Mouse (Mus musculus): Measurements from ENCODE around the gene Fgf8. TPM values are rescaled to one million over a fixed set of nuclear protein-coding genes. Genes with fewer than 3 reads are reported as not detected.

Gene Fgf8
- polyA plus RNA-seq, 1 experiment from 2014 or later = 0.47 TPM

DNA sequence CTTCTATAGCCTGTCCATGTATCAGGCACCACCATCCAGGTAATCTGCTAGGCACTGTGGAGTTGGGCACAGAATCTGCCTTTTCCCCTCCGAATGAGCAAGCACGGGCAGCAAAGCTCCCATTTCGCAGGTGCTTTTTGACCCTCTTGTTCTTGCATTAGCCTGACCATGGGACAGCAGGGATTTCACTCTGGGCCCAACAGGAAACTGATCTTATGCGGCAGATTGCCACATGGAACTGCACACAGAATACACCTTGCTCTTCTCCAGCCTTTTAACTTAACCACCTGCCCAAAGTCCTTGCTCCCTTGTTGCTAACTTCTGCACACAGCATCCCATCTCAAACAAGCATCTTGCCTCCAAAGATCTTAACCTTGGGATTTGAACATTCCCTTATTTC, 55.7 kb downstream of the Fgf8 start:
- Histone ChIP-seq H3K9me3 (replicated peaks; ENCODE audit: control insufficient read depth, low read length) (no peaks in the 10 kb centered on the region), H3K36me3 (ENCODE audit: control insufficient read depth, insufficient read depth) (no peaks in the 10 kb centered on the region), H3K9ac (ENCODE audit: low read length) (no peak overlapping the region), H3K4me3 (ENCODE audit: low read length) (no peak overlapping the region), H3K27me3 (ENCODE audit: control insufficient read depth, insufficient read depth, low read length) (no peaks in the 10 kb centered on the region), H3K27ac (ENCODE audit: low read length) (no peak overlapping the region), H3K4me1 (ENCODE audit: control insufficient read depth, insufficient read depth, low read length) (no peaks in the 10 kb centered on the region), H3K4me2 (ENCODE audit: low read depth, low read length) (no peak overlapping the region)
- ATAC-seq (replicated peaks; ENCODE audit: extremely low read depth, insufficient read depth, low FRiP score) = no peak
- WGBS = 76% methylated on average over 4 of the region's 4 CpGs

Other genes with a start within 250 kb of the Fgf8 start
- 13.4 and 14.5 TPM in 2 replicates for gene Poll, start 182.4 kb downstream of the Fgf8 start, polyA plus RNA-seq (2015; fragmentation: Nextera tagmentation; extraction: Ambion mirVana)
- 32.0 and 33.8 TPM in 2 replicates for gene Gm17018, start 182.3 kb downstream of the Fgf8 start, polyA plus RNA-seq (2015; fragmentation: Nextera tagmentation; extraction: Ambion mirVana)
- 4.5 and 7.1 TPM in 2 replicates for gene Fbxw4, start 82.6 kb downstream of the Fgf8 start, polyA plus RNA-seq (2015; fragmentation: Nextera tagmentation; extraction: Ambion mirVana)
- 9.0 and 9.2 TPM in 2 replicates for gene Npm3, start 6.7 kb upstream of the Fgf8 start, polyA plus RNA-seq (2015; fragmentation: Nextera tagmentation; extraction: Ambion mirVana)
- gene Mgea5, start 40.9 kb upstream of the Fgf8 start, polyA plus RNA-seq (2015; fragmentation: Nextera tagmentation; extraction: Ambion mirVana) = 33.3 and 33.7 TPM in 2 replicates
- gene Kcnip2, start 73.1 kb upstream of the Fgf8 start, polyA plus RNA-seq (2015; fragmentation: Nextera tagmentation; extraction: Ambion mirVana) = 16.6 and 17.9 TPM in 2 replicates

Measured in heart, embryonic 16.5 days (tissue).